Mouse (Mus musculus) brain, embryonic 14.5 days (tissue): ENCODE data around the gene Nos2.

ENCODE experiments used
- CTCF ChIP-seq: fragments of 200-500 bp; IDR thresholded peaks from 2 replicates; pipeline ENCODE4 v1.5.1; 2012; ENCODE audit warnings: inconsistent platforms, mild to moderate bottlenecking, moderate library complexity, borderline replicate concordance; ENCODE audit not compliant: insufficient read depth, insufficient read length; ENCODE audit errors: extremely low read depth
- POLR2A ChIP-seq: fragments of 200-500 bp; IDR thresholded peaks from 2 replicates; pipeline ENCODE4 v1.6.1; 2012; ENCODE audit warnings: mild to moderate bottlenecking, inconsistent platforms, borderline replicate concordance; ENCODE audit not compliant: poor library complexity, insufficient read depth, insufficient read length, severe bottlenecking; ENCODE audit errors: extremely low read depth

DNA sequence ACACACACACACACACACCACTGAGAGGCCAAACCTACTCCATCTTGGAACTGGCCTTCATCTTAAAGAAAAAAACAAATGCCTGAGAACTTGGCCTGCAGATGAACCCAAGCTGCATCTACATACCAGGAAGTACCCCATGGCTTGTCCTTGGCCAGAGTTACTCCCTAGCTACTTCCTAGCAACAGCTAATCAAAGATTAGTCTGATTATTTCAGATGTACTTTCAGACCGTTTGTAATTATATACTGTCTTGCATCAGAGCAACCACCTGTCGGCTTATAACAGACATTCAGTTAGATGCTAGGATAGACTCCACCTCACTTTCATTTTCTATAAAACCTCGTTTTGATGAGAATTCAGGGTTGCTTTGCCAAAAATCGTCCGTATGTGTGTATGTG is 85.8 kb downstream of the Nos2 start:
- TF ChIP-seq POLR2A (no peak), CTCF (no peak)
